Mouse (Mus musculus) forebrain, postnatal 0 days (tissue): ENCODE results near the gene Agr2. TPM values are rescaled to one million over a fixed set of nuclear protein-coding genes. Genes with fewer than 3 reads are reported as not detected.

Experiments used
- ATAC-seq: fragments of 200-750 bp; cut with Nextera tagmentation; 2 replicates; pipeline ENCODE4 v1.8.0; 2017; ENCODE audit warnings: mild to moderate bottlenecking, moderate library complexity
- DNase-seq: peaks from one replicate; pipeline ENCODE4 v3.0.0-alpha.2; 2015
- H3K27ac ChIP-seq: fragments of 300-500 bp; sonication (generic); 2 replicates; pipeline ENCODE4 v1.5.1; 2014; ENCODE audit warnings: low read depth, mild to moderate bottlenecking, antibody characterized with exemption, low read length, moderate library complexity, mixed read lengths
- H3K27me3 ChIP-seq: fragments of 300-500 bp; sonication (generic); 2 replicates; pipeline ENCODE4 v1.6.1; 2014; ENCODE audit warnings: mild to moderate bottlenecking, low read length, mixed read lengths; ENCODE audit not compliant: insufficient read depth
- H3K36me3 ChIP-seq: fragments of 300-500 bp; sonication (generic); 2 replicates; pipeline ENCODE4 v1.6.1; 2014; ENCODE audit warnings: mild to moderate bottlenecking, moderate library complexity; ENCODE audit not compliant: insufficient read depth
- H3K4me1 ChIP-seq: fragments of 300-500 bp; sonication (generic); 2 replicates; pipeline ENCODE4 v1.6.1; 2014; ENCODE audit warnings: antibody characterized with exemption; ENCODE audit not compliant: insufficient read depth
- H3K4me2 ChIP-seq: fragments of 300-500 bp; sonication (generic); 2 replicates; pipeline ENCODE4 v1.6.1; 2014; ENCODE audit warnings: low read depth, mild to moderate bottlenecking, moderate library complexity
- H3K4me3 ChIP-seq: fragments of 300-500 bp; sonication (generic); 2 replicates; pipeline ENCODE4 v1.5.1; 2014; ENCODE audit warnings: low read depth, low read length, mixed read lengths
- H3K9ac ChIP-seq: fragments of 300-500 bp; sonication (generic); 2 replicates; pipeline ENCODE4 v1.6.1; 2014; ENCODE audit warnings: mild to moderate bottlenecking
- H3K9me3 ChIP-seq: fragments of 300-500 bp; sonication (generic); 2 replicates; pipeline ENCODE4 v1.6.1; 2016; ENCODE audit warnings: low read length
- CTCF ChIP-seq: sonication (generic); IDR thresholded peaks from 2 replicates; pipeline ENCODE4 v1.5.1; 2016; ENCODE audit warnings: antibody characterized with exemption, control low read depth, low read depth
- WGBS: fragments of 180-500 bp; shearing (Covaris S2); extraction: QIAGEN DNeasy Blood & Tissue Kit; methylation state at CpG from one replicate; pipeline ENCODE4 v1.1.7; 2014; 5-methylcytosine and 5-hydroxymethylcytosine counted together
- polyA plus RNA-seq: library from polyadenylated mRNA; unstranded; fragments of >200 nt; fragmentation: Nextera tagmentation; extraction: Ambion mirVana; gene quantifications from 2 replicates; pipeline ENCODE4 v1.2.1, GENCODE M21; 2015
- total RNA-seq: library from RNA; depleted of rRNA; stranded (reverse); fragments of >200 nt; gene quantifications from 2 replicates; pipeline ENCODE4 v1.2.3, GENCODE M21; 2014

Gene Agr2
- total and polyA plus RNA-seq, 2 experiments from 2014 or later, result 0.21 TPM; not detected in 1

- no peak for TF ChIP-seq CTCF
- no peak for ATAC-seq
- no peak overlapping the region for H3K9ac ChIP-seq
Measured at GRCm38 (mm10) chr12:35979625-35980024, 13.1 kb upstream of the Agr2 start.

GRCm38 (mm10) chr12:35981732-35982360 lies 10.9 kb upstream of the Agr2 start:
- Histone ChIP-seq H3K27ac (no peak overlapping the region), H3K27me3 (no peaks in the 10 kb centered on the region), H3K4me1 (no peaks in the 10 kb centered on the region), H3K36me3 (no peaks in the 10 kb centered on the region), H3K4me2 (no peak overlapping the region), H3K4me3 (no peak overlapping the region), H3K9me3 (no peaks in the 10 kb centered on the region), H3K9ac (no peak overlapping the region)
- 32% methylated on average over 6 of the region's 6 CpGs for WGBS
- peak; percentile 90 for ATAC-seq
- peak; percentile 42 for DNase-seq
- no peak for TF ChIP-seq CTCF

More at GRCm38 (mm10) chr12:35979625-35980024, 13.1 kb upstream of the Agr2 start:
- no peaks in the 10 kb centered on the region for H3K36me3 ChIP-seq
- WGBS, result 89% methylated on average over 5 of the region's 5 CpGs
- no peak for DNase-seq
- no peak overlapping the region for H3K4me2 ChIP-seq
- H3K4me1 ChIP-seq, result no peaks in the 10 kb centered on the region
- H3K4me3 ChIP-seq, result no peak overlapping the region
- H3K9me3 ChIP-seq, result no peaks in the 10 kb centered on the region
- no peaks in the 10 kb centered on the region for H3K27me3 ChIP-seq
- H3K27ac ChIP-seq, result no peak overlapping the region

DNA sequence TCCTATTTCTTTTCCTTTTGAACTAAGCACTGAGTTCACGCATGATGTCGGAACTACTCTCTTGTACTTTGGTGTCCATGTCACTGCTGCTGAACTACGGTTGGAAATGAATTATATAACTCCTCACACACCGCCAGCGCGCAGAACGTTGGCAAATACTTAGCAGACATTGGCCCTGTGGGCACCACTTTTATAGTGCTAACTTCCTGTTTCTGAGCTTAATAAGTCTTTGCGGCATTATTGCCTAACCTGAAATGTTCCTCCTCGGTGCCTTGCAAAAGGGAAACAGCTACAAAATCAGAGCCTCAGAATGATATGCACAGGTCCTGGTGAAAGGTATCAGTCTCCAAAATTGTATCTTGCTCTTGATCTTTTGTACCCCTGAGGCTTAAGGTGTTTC lies 9.2 kb upstream of the Agr2 start:
- Histone ChIP-seq H3K4me1 (no peaks in the 10 kb centered on the region), H3K27ac (no peak overlapping the region), H3K27me3 (no peaks in the 10 kb centered on the region), H3K9me3 (no peaks in the 10 kb centered on the region), H3K36me3 (no peaks in the 10 kb centered on the region), H3K4me3 (no peak overlapping the region), H3K9ac (no peak overlapping the region), H3K4me2 (no peak overlapping the region)
- TF ChIP-seq CTCF, result no peak
- no peak for DNase-seq
- WGBS, result 98% methylated on average over 9 of the region's 9 CpGs
- no peak for ATAC-seq

DNA sequence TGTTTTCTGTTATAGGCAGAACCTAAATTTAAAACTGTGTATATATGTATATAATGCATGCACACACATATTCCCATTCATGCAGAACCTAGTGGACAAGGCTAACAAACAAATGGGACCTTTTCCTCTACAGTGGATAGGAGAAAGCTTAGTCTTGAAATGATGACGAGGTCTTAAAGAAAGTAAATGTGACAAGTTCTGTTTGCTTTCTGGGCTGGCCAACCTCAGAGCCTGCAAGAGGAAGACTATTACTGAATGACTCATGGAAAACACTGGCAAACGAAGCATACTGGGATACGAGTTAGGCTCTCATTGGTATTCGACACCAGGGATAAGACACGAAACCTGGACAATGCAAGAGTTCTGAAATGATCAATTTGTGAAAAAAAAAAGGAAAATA lies 8.0 kb upstream of the Agr2 start:
- DNase-seq, result no peak
- TF ChIP-seq CTCF, result no peak
- Histone ChIP-seq H3K4me3 (no peak overlapping the region), H3K9me3 (no peaks in the 10 kb centered on the region), H3K9ac (no peak overlapping the region), H3K4me1 (no peaks in the 10 kb centered on the region), H3K27me3 (no peaks in the 10 kb centered on the region), H3K27ac (no peak overlapping the region), H3K36me3 (no peaks in the 10 kb centered on the region), H3K4me2 (no peak overlapping the region)
- ATAC-seq, result no peak
- WGBS, result 81% methylated on average over 5 of the region's 5 CpGs

GRCm38 (mm10) chr12:35993583-35993982 lies 876 bp downstream of the Agr2 start:
- TF ChIP-seq CTCF, result no peak
- ATAC-seq (no peak), DNase-seq (no peak)
- Histone ChIP-seq H3K27me3 (no peaks in the 10 kb centered on the region), H3K36me3 (no peaks in the 10 kb centered on the region), H3K9me3 (no peaks in the 10 kb centered on the region), H3K4me1 (no peaks in the 10 kb centered on the region), H3K4me2 (no peak overlapping the region), H3K27ac (no peak overlapping the region), H3K4me3 (no peak overlapping the region), H3K9ac (no peak overlapping the region)
- 87% methylated on average over 3 of the region's 3 CpGs for WGBS

DNA sequence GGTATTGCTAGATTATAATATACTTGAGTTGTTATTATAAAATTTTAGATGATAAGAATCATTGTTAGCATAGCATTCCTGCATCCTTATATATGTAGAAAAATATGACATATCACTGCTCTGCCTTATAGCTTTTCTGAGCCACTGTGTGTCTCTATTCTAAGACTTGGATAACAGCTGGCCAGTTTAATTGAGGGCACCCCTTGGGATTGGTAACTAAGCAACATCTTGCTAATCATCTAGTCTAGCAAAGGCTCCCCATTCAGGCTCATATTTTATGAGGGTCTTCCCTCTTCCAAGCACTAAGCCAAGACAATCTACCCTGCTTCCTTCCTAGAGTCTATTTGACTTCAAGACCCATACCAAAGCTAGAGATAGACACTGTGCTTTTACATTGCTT lies 1.4 kb downstream of the Agr2 start:
- no peak for DNase-seq
- H3K27ac ChIP-seq, result no peak overlapping the region

GRCm38 (mm10) chr12:35995799-35996198 lies 3.1 kb downstream of the Agr2 start:
- DNase-seq, result peak; percentile 30
- no peak overlapping the region for H3K27ac ChIP-seq
- 29% methylated on average over 5 of the region's 5 CpGs for WGBS

More for the DNA sequence above, 1.4 kb downstream of the Agr2 start:
- Histone ChIP-seq H3K4me1 (no peaks in the 10 kb centered on the region), H3K9me3 (no peaks in the 10 kb centered on the region), H3K36me3 (no peaks in the 10 kb centered on the region), H3K27me3 (no peaks in the 10 kb centered on the region), H3K4me2 (no peak overlapping the region), H3K9ac (no peak overlapping the region), H3K4me3 (no peak overlapping the region)
- no peak for ATAC-seq
- TF ChIP-seq CTCF, result no peak

GRCm38 (mm10) chr12:36004714-36005113 lies 12.0 kb downstream of the Agr2 start:
- Histone ChIP-seq H3K4me3 (no peak overlapping the region), H3K4me1 (no peaks in the 10 kb centered on the region), H3K4me2 (no peak overlapping the region), H3K9ac (no peak overlapping the region), H3K27ac (no peak overlapping the region), H3K36me3 (no peaks in the 10 kb centered on the region), H3K9me3 (no peaks in the 10 kb centered on the region), H3K27me3 (no peaks in the 10 kb centered on the region)
- no peak for TF ChIP-seq CTCF
- ATAC-seq (no peak), DNase-seq (no peak)
- 84% methylated on average over 4 of the region's 4 CpGs for WGBS

More at GRCm38 (mm10) chr12:35995799-35996198, 3.1 kb downstream of the Agr2 start:
- TF ChIP-seq CTCF, result peak; percentile 38; the same call in 1 of the 2 replicates
- no peak overlapping the region for H3K4me2 ChIP-seq
- no peak overlapping the region for H3K9ac ChIP-seq
- H3K4me3 ChIP-seq, result no peak overlapping the region
- H3K4me1 ChIP-seq, result no peaks in the 10 kb centered on the region
- no peaks in the 10 kb centered on the region for H3K36me3 ChIP-seq
- no peaks in the 10 kb centered on the region for H3K27me3 ChIP-seq
- no peak for ATAC-seq
- no peaks in the 10 kb centered on the region for H3K9me3 ChIP-seq
